Mouse (Mus musculus) olfactory bulb, adult 2 months (tissue): ENCODE data around the gene Casq2.

Experiments
- CTCF ChIP-seq: fragments of 200-500 bp; IDR thresholded peaks from 2 replicates; pipeline ENCODE4 v1.5.1; 2012; ENCODE audit warnings: low read depth, mild to moderate bottlenecking, low read length, moderate library complexity; ENCODE audit not compliant: insufficient read depth
- POLR2A ChIP-seq: fragments of 200-500 bp; IDR thresholded peaks from 2 replicates; pipeline ENCODE4 v1.6.1; 2012; ENCODE audit warnings: mild to moderate bottlenecking, low read depth, low read length, moderate library complexity; ENCODE audit not compliant: insufficient read depth

DNA sequence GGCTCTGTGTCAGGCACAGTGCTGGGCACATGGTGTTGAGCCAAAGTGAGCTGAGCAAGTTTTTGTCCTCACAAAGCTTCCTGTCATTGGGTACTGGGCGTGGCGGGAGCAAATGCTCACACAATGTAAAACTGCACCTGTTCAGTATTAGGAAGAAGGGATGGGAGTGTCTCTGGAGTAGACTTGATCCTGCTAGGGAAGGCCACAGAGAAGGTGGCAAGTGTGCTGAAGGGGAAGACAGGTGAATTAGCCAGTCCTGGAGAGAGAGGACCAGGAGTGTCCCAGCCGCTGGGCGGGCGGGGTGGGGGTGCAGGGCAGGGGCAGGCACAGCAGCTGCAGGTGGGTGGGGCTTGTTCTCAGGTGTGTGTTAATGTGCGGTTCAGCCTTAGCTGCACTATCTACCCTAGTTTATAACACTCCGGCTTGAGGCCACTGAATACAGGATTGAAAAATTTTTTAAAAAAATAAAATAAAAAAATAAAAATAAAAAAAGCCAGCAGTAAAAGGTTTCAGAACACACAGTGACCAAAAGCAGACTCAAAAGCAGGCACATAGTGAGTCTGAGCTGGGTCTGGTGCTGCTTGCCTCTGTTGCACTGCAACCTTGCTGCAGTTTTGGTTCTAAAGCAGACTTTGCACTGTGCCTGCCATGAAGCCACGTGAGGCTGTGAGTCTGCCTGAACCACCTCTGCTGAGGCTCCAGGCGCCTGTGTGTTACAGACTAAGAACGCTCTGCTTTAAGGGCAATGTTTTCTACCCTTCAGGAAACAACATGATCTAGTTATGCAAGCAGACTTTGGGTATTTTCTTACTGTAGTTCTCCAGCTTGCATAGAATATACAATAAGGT, 22.7 kb upstream of the Casq2 start:
- TF ChIP-seq POLR2A (no peak), CTCF (no peak)
